Mouse (Mus musculus) neural tube, embryonic 11.5 days (tissue): ENCODE results near the gene Ttll2. TPM values are rescaled to one million over a fixed set of nuclear protein-coding genes. Genes with fewer than 3 reads are reported as not detected.
"Not testable (repeated sequence)": the region's sequence is repeated elsewhere in the genome, so short reads cannot be mapped to it uniquely, and the experiment has no call there.

ENCODE experiments used
- ATAC-seq: fragments of 200-750 bp; cut with Nextera tagmentation; 2 replicates; pipeline ENCODE4 v1.8.0; 2017; ENCODE audit warnings: moderate number of reproducible peaks, mild to moderate bottlenecking, moderate TSS enrichment, moderate library complexity; ENCODE audit not compliant: insufficient read depth, low FRiP score, low TSS enrichment
- DNase-seq: peaks from one replicate; pipeline ENCODE4 v3.0.0-alpha.2; 2015; ENCODE audit warnings: low spot score
- H3K27ac ChIP-seq: fragments of 300-500 bp; sonication (generic); 2 replicates; pipeline ENCODE4 v1.5.1; 2014; ENCODE audit warnings: low read depth, mild to moderate bottlenecking, low read length
- H3K27me3 ChIP-seq: fragments of 300-500 bp; sonication (generic); 2 replicates; pipeline ENCODE4 v1.6.1; 2014; ENCODE audit warnings: mild to moderate bottlenecking, low read length, mixed read lengths; ENCODE audit not compliant: control insufficient read depth, insufficient read depth
- H3K36me3 ChIP-seq: fragments of 300-500 bp; sonication (generic); 2 replicates; pipeline ENCODE4 v1.6.1; 2014; ENCODE audit warnings: mild to moderate bottlenecking, low read length, moderate library complexity, mixed read lengths; ENCODE audit not compliant: control insufficient read depth, insufficient read depth
- H3K4me1 ChIP-seq: fragments of 300-500 bp; sonication (generic); 2 replicates; pipeline ENCODE4 v1.6.1; 2014; ENCODE audit warnings: low read length, mixed read lengths; ENCODE audit not compliant: control insufficient read depth, insufficient read depth
- H3K4me2 ChIP-seq: fragments of 300-500 bp; sonication (generic); 2 replicates; pipeline ENCODE4 v1.6.1; 2014; ENCODE audit warnings: low read depth, mild to moderate bottlenecking, moderate library complexity
- H3K4me3 ChIP-seq: fragments of 300-500 bp; sonication (generic); 2 replicates; pipeline ENCODE4 v1.5.1; 2014; ENCODE audit warnings: low read depth, low read length
- H3K9ac ChIP-seq: fragments of 300-500 bp; sonication (generic); 2 replicates; pipeline ENCODE4 v1.6.1; 2014; ENCODE audit warnings: mild to moderate bottlenecking, low read length
- H3K9me3 ChIP-seq: fragments of 300-500 bp; sonication (generic); 2 replicates; pipeline ENCODE4 v1.6.1; 2016; ENCODE audit warnings: low read length; ENCODE audit not compliant: control insufficient read depth
- WGBS: fragments of 180-500 bp; shearing (Covaris S2); extraction: QIAGEN DNeasy Blood & Tissue Kit; methylation state at CpG from one replicate; pipeline ENCODE4 v1.1.7; 2014; 5-methylcytosine and 5-hydroxymethylcytosine counted together
- polyA plus RNA-seq: library from polyadenylated mRNA; unstranded; fragments of >200 nt; fragmentation: Nextera tagmentation; extraction: Ambion mirVana; gene quantifications from 2 replicates; pipeline ENCODE4 v1.2.1, GENCODE M21; 2014

The Ttll2 gene
- polyA plus RNA-seq, 1 experiment from 2014 or later, result not detected

- H3K4me3 ChIP-seq, H3K27me3 ChIP-seq, H3K4me1 ChIP-seq, H3K9me3 ChIP-seq, H3K36me3 ChIP-seq, DNase-seq, H3K4me2 ChIP-seq, H3K9ac ChIP-seq, ATAC-seq, H3K27ac ChIP-seq: not testable (repeated sequence)
- no CpG with 5 or more reads among the region's 2 CpGs for WGBS
Observed at GRCm38 (mm10) chr17:7388341-7388957, 36.0 kb upstream of the Ttll2 start.

- DNase-seq, result peak; percentile 41
- not testable (repeated sequence) for H3K4me1 ChIP-seq
Observed at GRCm38 (mm10) chr17:7386016-7386415, 33.5 kb upstream of the Ttll2 start.

GRCm38 (mm10) chr17:7385364-7385763 is 32.9 kb upstream of the Ttll2 start, which contains the start of gene Unc93a2:
Gene Unc93a2 (minus strand): TSS chr17:7385464.
- H3K4me3 ChIP-seq, H3K27ac ChIP-seq, ATAC-seq, H3K9ac ChIP-seq, H3K36me3 ChIP-seq, H3K4me1 ChIP-seq, H3K4me2 ChIP-seq, H3K9me3 ChIP-seq, DNase-seq, H3K27me3 ChIP-seq: not testable (repeated sequence)
- WGBS, result 83% methylated on average over 3 of the region's 3 CpGs

More at GRCm38 (mm10) chr17:7386016-7386415, 33.5 kb upstream of the Ttll2 start:
- H3K4me3 ChIP-seq, H3K27me3 ChIP-seq, H3K9me3 ChIP-seq, H3K9ac ChIP-seq, H3K36me3 ChIP-seq, H3K27ac ChIP-seq, H3K4me2 ChIP-seq: not testable (repeated sequence)
- WGBS, result 72% methylated on average over 8 of the region's 8 CpGs
- ATAC-seq, result peak; percentile 35; the same call in 1 of the 2 replicates

GRCm38 (mm10) chr17:7383167-7384143 is 31.0 kb upstream of the Ttll2 start:
- DNase-seq, H3K27me3 ChIP-seq, H3K36me3 ChIP-seq, ATAC-seq, H3K4me1 ChIP-seq, H3K9me3 ChIP-seq, H3K27ac ChIP-seq, H3K4me3 ChIP-seq, H3K9ac ChIP-seq, H3K4me2 ChIP-seq: not testable (repeated sequence)
- WGBS, result 79% methylated on average over 9 of the region's 13 CpGs

GRCm38 (mm10) chr17:7382711-7383110 is 30.2 kb upstream of the Ttll2 start:
- H3K27ac ChIP-seq, DNase-seq, H3K36me3 ChIP-seq, H3K4me3 ChIP-seq, H3K4me2 ChIP-seq, ATAC-seq, H3K9me3 ChIP-seq, H3K9ac ChIP-seq, H3K27me3 ChIP-seq, H3K4me1 ChIP-seq: not testable (repeated sequence)
- WGBS, result 100% methylated on average over 1 of the region's 3 CpGs

GRCm38 (mm10) chr17:7377907-7378306 is 25.4 kb upstream of the Ttll2 start:
- not testable (repeated sequence) for H3K4me3 ChIP-seq, H3K36me3 ChIP-seq, ATAC-seq, H3K4me2 ChIP-seq, DNase-seq, H3K4me1 ChIP-seq, H3K27ac ChIP-seq, H3K9ac ChIP-seq, H3K27me3 ChIP-seq, H3K9me3 ChIP-seq
- WGBS, result 46% methylated on average over 2 of the region's 3 CpGs

GRCm38 (mm10) chr17:7376951-7377700 is 24.6 kb upstream of the Ttll2 start:
- H3K27me3 ChIP-seq, H3K4me1 ChIP-seq: not testable (repeated sequence)

GRCm38 (mm10) chr17:7371879-7372278 is 19.4 kb upstream of the Ttll2 start, which contains the start of gene Gm49630:
Gene Gm49630 (minus strand): TSS chr17:7371979.
- H3K9me3 ChIP-seq, H3K4me3 ChIP-seq, H3K9ac ChIP-seq, H3K27ac ChIP-seq, H3K27me3 ChIP-seq, H3K36me3 ChIP-seq, DNase-seq, H3K4me1 ChIP-seq, ATAC-seq, H3K4me2 ChIP-seq: not testable (repeated sequence)
- WGBS, result no CpG with 5 or more reads among the region's 5 CpGs

More at GRCm38 (mm10) chr17:7376951-7377700, 24.6 kb upstream of the Ttll2 start:
- not testable (repeated sequence) for H3K4me3 ChIP-seq, H3K27ac ChIP-seq, H3K9me3 ChIP-seq, H3K9ac ChIP-seq, DNase-seq, H3K36me3 ChIP-seq, ATAC-seq, H3K4me2 ChIP-seq
- 67% methylated on average over 1 of the region's 3 CpGs for WGBS
